Mouse (Mus musculus) lung, postnatal 25 days (tissue): ENCODE measurements around the gene Notch2.

Experiments used
- DNase-seq: peaks from one replicate; pipeline ENCODE4 v3.0.0; 2022; ENCODE audit warnings: low spot score

The Notch2 gene

DNA sequence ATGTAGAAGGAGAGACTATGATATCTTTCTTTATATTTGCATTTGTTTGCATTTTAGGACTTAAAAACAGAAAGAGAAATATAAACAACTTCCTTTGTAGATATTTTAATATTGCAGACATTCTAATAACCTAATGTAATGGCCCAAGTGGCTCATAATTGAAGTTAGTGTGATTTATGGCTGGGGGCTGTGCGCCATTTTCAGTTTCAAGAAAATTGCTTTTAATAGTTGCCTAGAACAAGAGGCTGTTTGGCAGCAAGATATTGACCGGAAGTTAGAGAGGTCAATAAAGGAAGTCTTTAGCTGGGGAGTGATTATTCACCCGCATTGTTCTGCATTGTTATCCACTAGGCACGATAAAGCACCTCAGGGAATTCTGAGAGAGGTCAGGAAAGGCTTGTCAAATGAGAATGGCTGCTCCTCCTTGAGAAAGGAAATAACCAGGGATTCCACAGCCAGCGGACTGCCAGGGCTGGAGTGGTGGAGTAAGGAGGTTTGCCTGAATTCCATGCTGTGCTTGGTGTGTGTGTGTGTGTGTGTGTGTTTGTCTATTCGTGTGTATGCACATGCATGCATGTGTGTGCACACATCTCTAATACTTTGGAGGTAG, 61.4 kb downstream of the Notch2 start:
- DNase-seq = no peak

DNA sequence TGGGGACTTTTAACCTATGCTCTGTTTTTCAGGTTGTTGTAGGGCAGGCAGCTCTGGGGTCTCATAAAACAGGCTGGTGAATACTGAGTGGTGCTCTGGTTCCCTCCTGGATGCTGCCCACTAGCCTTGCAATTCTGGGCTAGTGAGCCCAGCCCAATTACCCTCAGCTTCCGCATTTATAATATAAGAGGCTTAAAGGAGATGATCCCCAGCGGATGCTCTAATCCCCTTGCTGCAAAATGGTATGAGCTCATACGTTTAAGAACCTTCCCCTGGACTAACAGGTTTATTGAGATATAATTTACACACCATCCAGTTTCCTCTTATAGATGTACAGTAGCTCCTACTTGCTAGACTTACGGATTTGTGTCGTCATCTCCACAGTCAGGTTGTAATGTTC, 64.5 kb downstream of the Notch2 start:
- no peak for DNase-seq

DNA sequence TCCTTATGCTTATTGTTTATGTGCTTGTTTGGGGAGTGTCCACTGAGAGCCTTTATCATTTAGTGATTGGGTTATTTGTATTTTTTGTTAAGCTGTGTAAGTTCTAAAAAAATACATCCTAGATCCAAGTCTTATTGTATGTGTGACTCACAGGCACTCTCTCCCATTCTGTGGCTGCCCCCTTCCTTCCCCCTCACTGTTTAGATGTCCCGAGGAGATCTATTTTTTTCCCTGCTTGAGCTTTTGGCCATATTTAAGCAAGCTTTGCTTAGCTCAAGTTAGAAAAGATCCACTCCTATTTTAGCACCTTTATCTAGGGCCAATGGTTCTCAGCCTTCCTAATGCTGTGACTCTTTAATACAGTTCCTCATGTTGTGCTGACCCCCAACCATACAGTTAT, 65.5 kb downstream of the Notch2 start:
- no peak for DNase-seq

DNA sequence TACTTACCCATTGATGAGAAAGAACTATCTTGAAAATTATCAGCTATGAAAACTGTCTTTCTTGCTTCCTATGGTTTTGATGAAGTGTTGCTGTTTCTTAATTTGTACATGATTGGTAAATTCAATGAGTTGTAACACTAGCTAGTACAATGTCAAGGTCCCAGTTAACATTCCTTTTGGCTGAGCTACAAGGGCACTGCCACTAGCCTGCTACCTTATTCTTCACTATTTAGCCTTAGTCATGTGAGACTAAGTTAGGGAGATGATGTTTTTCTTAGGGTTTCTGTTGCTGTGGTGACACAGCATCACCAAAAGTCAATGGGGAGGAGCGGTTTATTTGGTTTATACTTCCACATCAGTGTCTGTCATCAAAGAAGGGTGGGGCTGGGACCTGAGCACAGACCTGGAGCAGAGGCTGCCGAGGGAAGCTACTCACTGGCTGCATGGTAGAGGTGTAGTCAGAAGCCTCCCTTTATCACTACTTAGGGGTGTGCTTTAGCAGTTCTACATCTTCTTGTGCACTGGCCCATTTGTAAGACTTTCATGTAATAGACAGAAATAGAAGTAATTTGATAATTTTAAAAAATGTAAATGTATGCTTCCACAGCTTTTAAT, 66.4 kb downstream of the Notch2 start:
- no peak for DNase-seq

DNA sequence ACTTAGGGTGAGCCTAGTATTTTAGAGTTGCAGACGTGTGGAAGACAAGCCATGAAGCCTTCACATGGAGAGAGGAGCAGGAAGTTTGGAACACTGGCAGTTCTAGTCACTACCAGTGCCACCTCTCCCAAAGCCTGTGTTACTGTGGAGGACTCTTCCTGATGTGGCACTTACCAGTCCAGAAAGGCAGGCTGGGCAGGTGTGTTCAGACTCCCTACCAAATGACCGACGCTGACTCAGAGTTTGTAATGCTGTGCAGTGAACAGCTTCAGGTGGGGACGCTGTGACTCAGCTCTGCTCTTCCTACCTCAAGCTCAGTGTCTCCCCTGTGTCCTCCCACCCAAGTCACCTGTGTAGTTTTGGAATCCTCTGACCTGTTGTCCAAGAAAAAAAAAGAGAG, 67.3 kb downstream of the Notch2 start:
- DNase-seq = no peak

DNA sequence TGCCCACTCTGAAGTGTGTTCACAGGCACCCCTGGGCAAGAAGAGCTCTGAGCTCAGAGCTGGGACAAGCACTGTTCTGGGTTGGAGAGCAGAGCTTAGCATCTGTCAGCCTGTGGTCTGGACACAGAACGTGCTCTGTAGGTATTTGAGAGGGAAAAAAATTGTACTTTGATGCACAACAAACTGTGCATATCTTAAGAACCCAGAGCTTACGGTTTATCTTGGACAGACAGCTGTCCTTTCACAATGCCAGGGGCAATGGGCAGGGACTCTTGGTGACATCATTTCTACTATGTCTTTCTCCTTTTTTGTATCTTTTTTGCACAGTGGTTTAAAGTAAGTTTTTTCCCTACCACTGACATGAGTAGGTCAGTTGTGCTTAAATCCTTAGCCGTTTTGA, 68.9 kb downstream of the Notch2 start:
- no peak for DNase-seq

DNA sequence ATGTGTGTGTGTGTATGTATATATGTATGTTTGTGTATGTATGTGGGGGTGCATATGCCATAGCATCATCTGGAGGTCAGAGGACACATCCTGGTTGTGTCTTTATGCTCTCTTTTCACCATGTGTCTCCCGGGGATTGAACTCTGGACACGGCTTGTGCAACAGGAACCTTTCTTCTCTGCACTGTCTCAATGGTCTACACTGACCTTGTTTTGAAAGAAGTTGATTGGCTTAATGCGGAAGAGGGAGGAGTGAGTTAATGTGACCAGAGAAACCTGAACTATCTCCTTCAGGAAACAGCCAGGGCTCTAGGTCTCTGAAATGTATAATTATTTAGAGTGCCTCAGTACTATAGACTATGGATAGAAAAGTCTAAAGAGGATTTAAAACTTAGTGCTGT, 69.6 kb downstream of the Notch2 start:
- no peak for DNase-seq

DNA sequence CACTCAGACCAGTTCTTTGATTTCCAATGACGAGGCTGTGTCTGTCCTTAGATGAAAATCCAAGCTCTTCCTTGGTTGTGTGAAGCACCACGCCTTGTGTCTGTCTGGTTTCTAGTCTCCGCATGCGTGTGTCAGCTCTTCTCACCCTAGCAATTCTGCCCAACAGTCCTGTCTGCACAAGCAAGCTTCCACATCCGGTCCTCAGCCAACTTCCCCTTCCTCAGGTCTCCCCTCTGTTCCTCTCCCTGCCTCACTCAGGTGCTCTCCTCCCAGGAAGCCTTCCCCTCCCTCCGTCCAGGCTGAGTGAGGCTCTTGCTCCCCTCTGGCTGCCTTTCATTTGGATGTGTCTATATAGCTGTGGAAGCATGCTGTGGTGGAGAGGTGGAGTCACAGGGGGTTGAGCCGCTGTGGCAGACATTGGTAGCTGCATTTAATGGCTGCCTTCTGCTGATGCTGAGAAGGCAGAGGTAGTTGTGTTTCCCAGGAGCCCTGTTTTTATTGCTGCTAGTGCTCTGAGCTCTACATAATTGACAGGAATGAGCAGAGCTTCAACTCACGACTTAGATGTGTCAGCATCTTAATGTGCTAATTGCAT, 70.8 kb downstream of the Notch2 start:
- DNase-seq = no peak

DNA sequence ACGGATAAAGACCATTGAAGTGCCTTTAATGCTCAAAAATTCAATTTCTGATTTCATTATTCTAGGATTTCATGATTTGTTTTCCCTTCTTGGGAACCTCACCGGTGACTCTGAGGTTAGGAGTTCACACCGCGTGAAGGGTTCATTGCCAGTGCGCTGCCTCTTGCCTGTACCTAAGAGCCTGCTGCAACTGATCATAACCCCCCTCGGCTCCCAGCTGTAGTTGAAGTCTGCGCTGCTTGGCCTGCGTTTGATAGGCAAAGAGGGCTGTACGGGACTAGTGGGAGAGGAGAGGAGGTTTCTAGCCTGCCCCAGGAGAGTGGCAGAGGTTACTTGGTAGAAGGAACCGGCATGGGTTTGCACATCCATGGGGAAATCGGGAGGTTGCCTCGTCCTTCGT, 71.5 kb downstream of the Notch2 start:
- DNase-seq = no peak

DNA sequence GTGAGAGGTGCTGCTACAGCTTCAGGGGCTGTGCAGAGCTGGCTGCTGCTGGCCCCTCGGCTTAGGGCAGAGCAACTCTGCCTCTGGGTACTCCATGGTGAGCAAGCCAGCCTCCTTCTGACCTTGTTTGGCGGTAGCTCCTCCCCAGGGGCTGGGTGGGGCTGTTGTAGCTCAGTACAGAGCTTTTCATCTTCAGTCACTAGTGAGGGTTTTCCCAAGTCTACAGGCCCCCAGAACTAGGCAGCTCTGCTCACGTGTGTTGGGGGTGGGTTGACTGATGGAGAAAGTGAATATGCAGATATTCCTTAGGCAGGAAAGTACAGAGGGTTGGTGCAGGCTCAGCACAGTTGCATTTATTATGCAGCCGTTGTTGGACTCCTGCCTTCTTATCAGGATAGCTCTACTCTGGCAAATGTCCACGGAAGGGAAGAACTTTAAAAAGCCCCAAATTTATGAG, 72.5 kb downstream of the Notch2 start:
- no peak for DNase-seq

DNA sequence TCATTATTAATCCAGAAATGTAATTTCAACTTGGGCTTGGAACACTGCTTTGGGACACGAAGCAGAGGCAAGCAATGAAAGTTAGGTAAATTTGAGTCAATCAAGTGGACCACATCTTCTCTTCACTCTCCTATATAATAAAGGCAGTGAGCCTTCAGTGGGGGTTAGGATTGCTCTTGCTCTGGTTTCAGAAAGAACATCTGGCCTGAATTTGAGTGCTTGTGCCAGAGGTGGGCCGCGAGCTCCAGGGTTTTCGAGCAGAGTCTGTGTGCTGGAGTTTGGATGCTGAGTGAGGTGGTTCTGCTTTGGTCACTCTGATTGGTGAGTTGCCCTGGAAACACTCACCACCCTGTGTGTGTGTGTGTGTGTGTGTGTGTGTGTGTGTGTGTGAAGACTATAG, 73.1 kb downstream of the Notch2 start:
- no peak for DNase-seq

DNA sequence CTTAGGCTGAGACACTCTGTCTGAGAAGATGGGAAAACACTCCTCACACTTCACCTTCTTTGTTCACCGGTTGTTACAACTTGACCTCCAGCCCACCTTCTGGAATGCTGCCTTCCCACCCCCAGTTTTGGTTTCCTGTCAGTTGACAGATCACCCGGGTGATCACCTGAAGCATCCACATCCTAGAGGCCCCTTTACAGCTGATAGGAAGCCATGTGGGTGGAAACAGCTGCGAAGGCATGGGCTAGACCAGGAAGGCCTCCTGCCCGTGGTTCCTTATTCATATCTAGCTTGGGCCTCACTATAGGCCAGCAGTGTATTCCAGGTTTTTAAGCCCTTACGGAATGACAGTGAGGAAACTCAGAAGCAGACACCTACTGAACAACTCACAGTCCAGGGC, 73.5 kb downstream of the Notch2 start:
- DNase-seq = no peak

DNA sequence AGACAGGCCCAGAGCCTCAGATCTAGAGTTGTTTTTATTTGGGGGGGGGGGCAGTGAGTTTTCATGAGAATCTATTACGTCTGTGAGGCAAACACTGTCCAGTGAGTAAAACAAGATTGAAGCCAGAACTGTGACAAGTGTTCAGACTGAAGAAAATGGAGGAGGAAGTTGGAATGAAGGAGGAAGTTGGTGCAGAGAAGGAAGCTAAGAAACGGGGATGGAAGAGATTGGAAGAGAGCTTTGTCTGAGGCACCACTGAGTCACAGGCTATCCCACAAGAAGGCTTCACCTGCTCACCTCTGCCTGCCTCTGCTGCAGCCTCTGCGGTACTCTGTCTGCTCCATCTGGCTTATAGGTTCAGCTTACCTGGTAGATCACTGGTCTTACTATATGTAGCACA, 74.2 kb downstream of the Notch2 start:
- DNase-seq = no peak

DNA sequence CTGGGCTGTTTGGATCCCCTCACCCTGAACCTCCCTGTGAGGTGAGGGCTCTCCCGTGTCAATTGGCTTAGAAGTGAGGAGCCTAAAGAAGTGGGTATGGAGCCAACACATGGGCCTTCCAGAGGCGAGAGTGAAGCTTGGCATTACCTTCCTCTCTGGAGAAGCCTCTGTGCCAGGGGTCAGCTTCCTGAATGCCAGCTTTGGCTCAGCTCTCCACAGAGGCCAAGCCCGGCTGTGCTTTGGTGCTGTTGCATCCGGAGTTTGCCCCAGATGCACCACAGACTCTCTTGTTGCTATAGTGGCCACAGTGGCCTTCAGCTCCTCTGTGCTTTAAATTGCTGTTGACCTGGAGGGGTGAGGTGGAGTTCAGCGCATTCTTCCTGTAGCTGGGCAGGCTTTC, 76.4 kb downstream of the Notch2 start:
- no peak for DNase-seq

DNA sequence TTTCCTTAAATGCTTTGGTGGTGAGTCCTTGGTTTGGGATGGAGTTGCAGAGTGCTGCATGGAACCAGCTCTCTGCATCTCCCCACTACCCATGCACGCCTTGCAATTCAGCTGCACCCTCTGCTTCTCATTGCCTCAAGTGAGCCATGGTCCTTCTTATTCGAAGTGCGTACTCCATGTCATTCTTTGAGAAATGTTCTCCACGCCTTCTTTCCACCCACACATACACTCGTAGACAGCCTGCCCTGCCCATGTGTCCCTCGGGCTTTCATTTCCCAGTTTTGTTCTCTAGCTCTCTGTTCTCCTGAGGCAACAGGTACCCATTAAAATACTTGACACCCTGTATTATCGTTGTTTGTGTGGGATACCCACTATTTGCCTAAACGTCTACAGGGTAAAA, 76.8 kb downstream of the Notch2 start:
- DNase-seq = no peak

DNA sequence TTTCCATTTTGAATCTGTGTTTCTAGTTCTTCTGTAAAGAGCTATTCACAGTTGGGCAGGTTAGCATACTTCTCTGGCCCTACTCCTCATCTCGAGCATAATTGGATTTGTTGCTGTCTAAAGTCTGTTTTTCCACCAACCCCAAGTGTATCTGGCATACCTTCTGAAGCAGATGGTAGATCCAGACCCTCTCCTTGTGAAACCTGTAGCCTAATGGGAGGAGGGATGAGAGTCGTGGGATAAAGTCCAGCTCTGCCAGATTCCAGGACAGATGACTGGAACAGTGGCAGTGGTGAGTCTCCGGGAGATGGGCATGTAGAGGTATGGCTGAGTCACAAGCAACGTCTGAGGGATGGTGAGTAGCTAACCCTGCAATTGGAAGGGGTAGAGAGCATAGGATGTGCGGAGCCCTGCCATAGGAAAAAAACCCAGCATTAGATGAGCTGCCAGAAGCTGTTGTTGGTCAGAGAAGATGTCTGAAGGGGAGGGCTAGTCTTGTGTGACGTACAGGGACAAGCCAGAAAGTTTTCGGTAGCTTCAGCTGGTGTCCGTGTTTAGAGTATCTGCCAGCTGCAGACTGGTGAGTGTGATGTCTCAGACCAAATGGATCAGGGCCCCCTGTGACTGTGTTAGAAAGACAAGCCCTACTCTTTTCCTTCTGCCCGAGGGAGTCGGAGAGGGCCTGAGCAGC, 79.5 kb downstream of the Notch2 start:
- DNase-seq = no peak

DNA sequence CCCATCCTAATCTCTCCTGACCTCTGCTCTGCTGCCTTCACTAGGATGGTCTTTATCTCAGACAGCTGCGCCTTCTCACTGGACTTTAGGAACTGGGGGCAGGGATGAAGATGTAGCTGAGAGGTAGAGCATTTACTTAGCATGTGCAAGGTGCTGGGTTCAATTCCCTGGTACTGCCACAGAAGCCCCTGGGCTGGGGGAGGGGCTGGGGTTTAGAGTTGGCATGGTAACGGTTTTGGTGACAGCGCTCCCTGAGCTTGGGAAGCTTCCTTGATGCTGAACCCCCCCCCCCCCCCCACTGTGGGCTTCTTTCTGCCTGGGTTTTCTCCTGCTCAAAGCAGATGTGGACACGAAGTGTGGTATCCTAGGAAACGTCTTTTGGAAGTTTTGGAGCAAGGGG, 80.6 kb downstream of the Notch2 start:
- DNase-seq = no peak

DNA sequence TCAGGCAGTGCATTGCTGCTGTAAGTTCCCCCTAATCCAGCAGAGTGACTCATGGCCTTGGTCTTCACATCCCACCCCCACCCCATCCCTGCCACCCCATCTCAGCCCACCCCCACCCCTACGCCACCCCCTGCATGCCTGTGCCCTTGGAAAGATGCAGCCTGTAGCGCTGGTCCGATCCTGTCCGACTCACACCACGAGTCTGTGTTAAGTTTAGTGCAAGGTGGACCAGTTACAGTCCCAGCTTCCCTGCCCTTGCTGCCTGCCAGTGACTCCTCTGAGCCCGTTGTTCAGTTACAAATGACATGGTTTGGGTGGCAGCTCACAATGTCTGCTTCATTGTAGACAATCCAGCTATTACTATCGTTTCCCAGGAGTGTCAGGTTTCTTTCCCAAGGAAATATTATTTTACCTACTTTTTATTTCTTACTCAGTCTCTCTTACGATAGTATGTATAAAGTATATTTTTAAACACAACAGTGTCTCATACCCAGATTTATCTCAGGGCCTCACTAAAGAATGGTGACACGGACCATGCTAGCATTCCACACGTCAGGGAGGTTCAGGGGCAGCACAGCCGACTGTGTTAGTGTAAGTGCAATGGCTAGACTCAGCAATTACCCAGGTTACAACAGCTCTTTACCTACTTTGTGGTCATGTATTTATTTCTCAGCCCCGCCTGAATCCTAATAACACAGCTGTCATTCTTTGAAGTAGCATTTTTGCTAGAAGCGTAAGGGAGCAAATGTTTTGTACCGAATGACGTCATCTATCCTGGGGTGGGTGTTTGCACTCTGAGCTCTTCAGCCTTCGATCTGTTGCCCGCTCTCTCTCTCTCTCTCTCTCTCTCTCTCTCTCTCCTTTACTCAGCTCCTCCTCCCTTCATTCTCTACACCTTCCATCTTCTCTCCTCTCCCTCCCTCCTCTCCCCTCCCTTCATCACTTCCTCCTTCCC, 81.6 kb downstream of the Notch2 start:
- DNase-seq = no peak

DNA sequence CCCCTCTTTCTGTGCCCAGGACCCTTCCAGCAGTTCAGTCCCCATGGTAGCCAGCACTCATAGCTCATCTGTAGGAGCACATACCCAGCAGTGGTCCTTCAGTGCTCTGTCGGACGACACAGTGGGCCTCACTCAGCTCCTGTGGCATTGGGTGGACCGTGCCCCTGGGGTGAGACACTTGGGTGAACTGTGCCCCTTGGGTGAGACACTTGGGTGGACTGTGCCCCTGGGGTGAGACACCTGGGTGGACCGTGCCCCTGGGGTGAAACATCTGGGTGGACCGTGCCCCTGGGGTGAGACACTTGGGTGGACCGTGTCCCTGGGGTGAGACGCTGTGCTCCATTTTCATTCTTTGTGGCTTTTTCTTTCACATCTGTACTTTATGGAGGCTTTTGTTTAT, 83.7 kb downstream of the Notch2 start:
- no peak for DNase-seq

DNA sequence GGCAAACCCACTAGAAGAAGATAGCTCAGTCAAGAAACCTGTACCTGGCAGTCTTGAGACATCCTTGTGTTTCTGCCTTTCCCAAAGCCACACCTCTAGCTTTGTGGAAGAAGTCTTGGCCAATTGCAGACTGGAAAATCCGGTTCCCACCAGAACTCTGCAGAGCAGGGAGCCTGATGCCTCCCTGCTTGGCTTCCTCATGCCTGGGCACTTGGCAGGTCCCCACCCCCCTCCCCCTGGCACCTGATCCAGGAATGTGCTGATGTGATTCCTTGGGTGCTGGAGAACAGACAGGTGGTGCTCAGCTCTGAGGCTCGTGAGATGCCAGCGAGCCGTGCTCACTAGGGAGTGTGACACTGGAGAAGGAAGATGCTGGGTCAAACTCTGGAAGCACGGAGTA, 85.3 kb downstream of the Notch2 start:
- DNase-seq = peak; percentile 89

DNA sequence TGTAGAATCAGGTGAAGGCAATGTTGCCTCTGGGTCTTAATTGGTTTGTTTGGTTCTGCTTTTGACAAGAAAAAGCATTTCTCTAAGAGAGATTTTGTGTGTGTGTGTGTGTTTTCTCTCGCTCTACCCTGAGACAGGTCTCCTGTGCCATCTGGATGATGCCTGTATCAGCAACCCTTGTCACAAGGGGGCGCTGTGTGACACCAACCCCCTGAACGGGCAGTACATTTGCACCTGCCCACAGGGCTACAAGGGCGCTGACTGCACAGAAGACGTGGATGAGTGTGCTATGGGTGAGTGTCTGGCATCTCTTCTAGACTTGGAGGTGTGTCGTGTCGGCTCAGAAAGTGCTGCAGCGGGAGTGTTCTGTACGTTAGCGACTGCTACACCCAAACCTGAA, 86.0 kb downstream of the Notch2 start:
- DNase-seq = no peak

DNA sequence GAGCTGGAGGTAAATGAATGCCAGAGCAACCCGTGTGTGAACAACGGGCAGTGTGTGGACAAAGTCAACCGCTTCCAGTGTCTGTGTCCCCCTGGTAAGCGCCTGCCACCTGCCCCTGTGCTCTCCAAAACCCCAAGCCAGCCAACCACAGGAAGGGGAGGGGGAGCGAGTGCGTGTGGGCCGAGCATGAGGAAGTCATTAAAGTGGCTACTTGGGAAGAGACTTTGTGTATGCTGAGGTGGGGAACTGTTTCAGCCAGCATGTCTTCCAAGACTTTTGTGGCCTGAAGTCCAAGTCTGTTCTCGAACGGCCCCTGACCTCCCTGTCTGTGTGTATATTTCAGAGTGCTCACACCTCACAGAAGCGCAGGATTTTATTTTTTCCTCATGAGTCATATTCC, 88.2 kb downstream of the Notch2 start:
- DNase-seq = no peak
